Mouse (Mus musculus): ENCODE results near the gene Sec23a. TPM values are rescaled to one million over a fixed set of nuclear protein-coding genes. Genes with fewer than 3 reads are reported as not detected.
"Not testable (repeated sequence)": the region's sequence is repeated elsewhere in the genome, so short reads cannot be mapped to it uniquely, and the experiment has no call there.

Gene Sec23a
- polyA plus RNA-seq, 1 experiment from 2014 or later = 104 TPM

- Histone ChIP-seq H3K4me2 (replicated peaks) (no peak overlapping the region), H3K27ac (no peak overlapping the region; the same call in 1 of the 2 replicates), H3K9ac (replicated peaks) (no peak overlapping the region), H3K36me3 (peaks cover 27% of the 10 kb centered on the region), H3K27me3 (no peaks in the 10 kb centered on the region), H3K4me1 (replicated peaks) (peaks cover 6% of the 10 kb centered on the region), H3K4me3 (replicated peaks) (no peak overlapping the region), H3K9me3 (no peaks in the 10 kb centered on the region)
- 69% methylated on average over 10 of the region's 10 CpGs for WGBS
- no peak for ATAC-seq
Observed at GRCm38 (mm10) chr12:59039162-59039970, 27.5 kb upstream of the Sec23a start.

- H3K9ac ChIP-seq (replicated peaks) = no peak overlapping the region
- no peak overlapping the region for H3K27ac ChIP-seq
- peaks cover 19% of the 10 kb centered on the region for H3K36me3 ChIP-seq
- no peak for ATAC-seq
- no peak overlapping the region for H3K4me2 ChIP-seq (replicated peaks)
- H3K9me3 ChIP-seq = no peaks in the 10 kb centered on the region
- no peaks in the 10 kb centered on the region for H3K4me1 ChIP-seq (replicated peaks)
- H3K4me3 ChIP-seq (replicated peaks) = no peak overlapping the region
- no peaks in the 10 kb centered on the region for H3K27me3 ChIP-seq
- 72% methylated on average over 5 of the region's 5 CpGs for WGBS
Observed at GRCm38 (mm10) chr12:59032101-59032500, 20.3 kb upstream of the Sec23a start.

GRCm38 (mm10) chr12:59021306-59021705 lies 9.5 kb upstream of the Sec23a start:
- no peak overlapping the region for H3K4me2 ChIP-seq (replicated peaks)
- no peak for ATAC-seq
- H3K4me1 ChIP-seq (replicated peaks) = no peaks in the 10 kb centered on the region
- H3K36me3 ChIP-seq = peaks cover 47% of the 10 kb centered on the region
- H3K4me3 ChIP-seq (replicated peaks) = no peak overlapping the region
- 91% methylated on average over 4 of the region's 4 CpGs for WGBS
- no peak overlapping the region for H3K27ac ChIP-seq
- no peaks in the 10 kb centered on the region for H3K9me3 ChIP-seq
- H3K27me3 ChIP-seq = no peaks in the 10 kb centered on the region
- no peak overlapping the region for H3K9ac ChIP-seq (replicated peaks)

- Histone ChIP-seq H3K9me3 (no peaks in the 10 kb centered on the region), H3K4me1 (replicated peaks) (no peaks in the 10 kb centered on the region), H3K36me3 (peaks cover 45% of the 10 kb centered on the region), H3K9ac (replicated peaks) (no peak overlapping the region), H3K27me3 (no peaks in the 10 kb centered on the region), H3K4me3 (replicated peaks) (no peak overlapping the region), H3K27ac (no peak overlapping the region), H3K4me2 (replicated peaks) (no peak overlapping the region)
- 92% methylated on average over 2 of the region's 2 CpGs for WGBS
- no peak for ATAC-seq
Observed at GRCm38 (mm10) chr12:59019891-59020290, 8.1 kb upstream of the Sec23a start.

GRCm38 (mm10) chr12:59017970-59018369 lies 6.2 kb upstream of the Sec23a start:
- WGBS = 94% methylated on average over 8 of the region's 8 CpGs
- Histone ChIP-seq H3K27me3 (no peaks in the 10 kb centered on the region), H3K4me1 (replicated peaks) (0 out of 2 replicates have a peak, but pooled peaks cover 6% of the 10 kb centered on the region)

GRCm38 (mm10) chr12:59013234-59013633 lies 1.4 kb upstream of the Sec23a start, which contains the start of gene Gemin2:
Gene Gemin2 (plus strand): TSS chr12:59013393.
- Histone ChIP-seq H3K4me1 (replicated peaks) (peaks cover 32% of the 10 kb centered on the region), H3K9ac (replicated peaks) (peak within 1 kb of the TSS; percentile 73), H3K27me3 (no peaks in the 10 kb centered on the region), H3K4me2 (replicated peaks) (peak within 1 kb of the TSS; percentile 69), H3K36me3 (peaks cover 7% of the 10 kb centered on the region), H3K4me3 (replicated peaks) (peak within 1 kb of the TSS; percentile 86), H3K27ac (peak within 1 kb of the TSS; percentile 55), H3K9me3 (no peaks in the 10 kb centered on the region)
- WGBS = under 1% methylated on average over 28 of the region's 28 CpGs
- peak; percentile 65 for ATAC-seq

More at GRCm38 (mm10) chr12:59017970-59018369, 6.2 kb upstream of the Sec23a start:
- Histone ChIP-seq H3K9ac (replicated peaks) (no peak overlapping the region), H3K4me3 (replicated peaks) (no peak overlapping the region), H3K4me2 (replicated peaks) (no peak overlapping the region), H3K36me3 (peaks cover 35% of the 10 kb centered on the region), H3K27ac (no peak overlapping the region), H3K9me3 (no peaks in the 10 kb centered on the region)
- no peak for ATAC-seq

- H3K9ac ChIP-seq (replicated peaks) = peak overlapping the region; percentile 73; the same call in 1 of the 2 replicates
- peak overlapping the region; percentile 86 for H3K4me3 ChIP-seq (replicated peaks)
- no peaks in the 10 kb centered on the region for H3K27me3 ChIP-seq
- 0 out of 2 replicates have a peak, but pooled peaks cover 3% of the 10 kb centered on the region for H3K36me3 ChIP-seq
- H3K9me3 ChIP-seq = no peaks in the 10 kb centered on the region
- peaks cover 32% of the 10 kb centered on the region for H3K4me1 ChIP-seq (replicated peaks)
- peak overlapping the region; percentile 55; the same call in 1 of the 2 replicates for H3K27ac ChIP-seq
- 3% methylated on average over 7 of the region's 7 CpGs for WGBS
- peak overlapping the region; percentile 69 for H3K4me2 ChIP-seq (replicated peaks)
- no peak for ATAC-seq
Observed at GRCm38 (mm10) chr12:59012710-59013091, 884 bp upstream of the Sec23a start.

GRCm38 (mm10) chr12:59011275-59011843 lies 458 bp downstream of the Sec23a start:
- H3K27me3 ChIP-seq = no peaks in the 10 kb centered on the region
- peak overlapping the region; percentile 86 for H3K4me3 ChIP-seq (replicated peaks)
- H3K36me3 ChIP-seq = peaks cover 11% of the 10 kb centered on the region
- no peaks in the 10 kb centered on the region for H3K9me3 ChIP-seq
- peak overlapping the region; percentile 91 for H3K27ac ChIP-seq
- peaks cover 32% of the 10 kb centered on the region for H3K4me1 ChIP-seq (replicated peaks)
- no peak for ATAC-seq
- WGBS = under 1% methylated on average over 25 of the region's 25 CpGs
- H3K4me2 ChIP-seq (replicated peaks) = peak overlapping the region; percentile 86
- H3K9ac ChIP-seq (replicated peaks) = peak overlapping the region; percentile 90

- peak overlapping the region; percentile 86 for H3K4me2 ChIP-seq (replicated peaks)
- no peaks in the 10 kb centered on the region for H3K27me3 ChIP-seq
- no peak overlapping the region for H3K9ac ChIP-seq (replicated peaks)
- ATAC-seq = no peak
- peaks cover 16% of the 10 kb centered on the region for H3K36me3 ChIP-seq
- H3K4me3 ChIP-seq (replicated peaks) = peak overlapping the region; percentile 86
- no peak overlapping the region for H3K27ac ChIP-seq
- 83% methylated on average over 2 of the region's 2 CpGs for WGBS
- H3K9me3 ChIP-seq = no peaks in the 10 kb centered on the region
- peaks cover 32% of the 10 kb centered on the region for H3K4me1 ChIP-seq (replicated peaks)
Observed at GRCm38 (mm10) chr12:59010482-59010881, 1.3 kb downstream of the Sec23a start.

- Histone ChIP-seq H3K27ac (no peak overlapping the region), H3K4me2 (replicated peaks) (no peak overlapping the region), H3K9ac (replicated peaks) (no peak overlapping the region), H3K27me3 (no peaks in the 10 kb centered on the region), H3K4me3 (replicated peaks) (no peak overlapping the region), H3K36me3 (peaks cover 70% of the 10 kb centered on the region), H3K4me1 (replicated peaks) (no peaks in the 10 kb centered on the region), H3K9me3 (no peaks in the 10 kb centered on the region)
- no peak for ATAC-seq
- WGBS = 96% methylated on average over 3 of the region's 3 CpGs
Observed at GRCm38 (mm10) chr12:58985766-58986165, 26.1 kb downstream of the Sec23a start.

GRCm38 (mm10) chr12:58981178-58981661 lies 30.6 kb downstream of the Sec23a start:
- not testable (repeated sequence) for H3K4me1 ChIP-seq (replicated peaks); H3K27me3 ChIP-seq; H3K9me3 ChIP-seq; ATAC-seq; H3K4me2 ChIP-seq (replicated peaks); H3K4me3 ChIP-seq (replicated peaks); H3K27ac ChIP-seq; H3K9ac ChIP-seq (replicated peaks)
- WGBS = 81% methylated on average over 6 of the region's 6 CpGs
- H3K36me3 ChIP-seq = peaks cover 74% of the 10 kb centered on the region

GRCm38 (mm10) chr12:58976966-58977365 lies 34.9 kb downstream of the Sec23a start:
- 79% methylated on average over 2 of the region's 2 CpGs for WGBS
- H3K27me3 ChIP-seq = no peaks in the 10 kb centered on the region
- H3K9me3 ChIP-seq = no peaks in the 10 kb centered on the region
- peaks cover 62% of the 10 kb centered on the region for H3K36me3 ChIP-seq
- H3K27ac ChIP-seq = no peak overlapping the region
- H3K4me3 ChIP-seq (replicated peaks) = no peak overlapping the region
- H3K9ac ChIP-seq (replicated peaks) = no peak overlapping the region
- H3K4me2 ChIP-seq (replicated peaks) = no peak overlapping the region
- no peak for ATAC-seq
- H3K4me1 ChIP-seq (replicated peaks) = no peaks in the 10 kb centered on the region
